Mouse (Mus musculus) heart, adult 18-20 months (tissue): ENCODE measurements at regions not wholly inside any gene's neighbourhood (a gene's known extent, or its start where the extent isn't known, plus 50 kb on each side); places are given as distances from the start of the nearest gene placed in this dataset.

Experiments used
- DNase-seq, 2 experiments: peaks; one replicate each; pipeline ENCODE4 v3.0.0; 2021 to 2022; ENCODE audit warnings: mixed read lengths in 1 of 2

GRCm38 (mm10) chr6:103414888-103415287 is 95.5 kb upstream of the Chl1 start:
- no peak for DNase-seq

- no peak for DNase-seq
Measured at GRCm38 (mm10) chr6:103421013-103421933, 89.1 kb upstream of the Chl1 start.

GRCm38 (mm10) chr6:103430933-103431594 is 79.3 kb upstream of the Chl1 start:
- no peak for DNase-seq

DNA sequence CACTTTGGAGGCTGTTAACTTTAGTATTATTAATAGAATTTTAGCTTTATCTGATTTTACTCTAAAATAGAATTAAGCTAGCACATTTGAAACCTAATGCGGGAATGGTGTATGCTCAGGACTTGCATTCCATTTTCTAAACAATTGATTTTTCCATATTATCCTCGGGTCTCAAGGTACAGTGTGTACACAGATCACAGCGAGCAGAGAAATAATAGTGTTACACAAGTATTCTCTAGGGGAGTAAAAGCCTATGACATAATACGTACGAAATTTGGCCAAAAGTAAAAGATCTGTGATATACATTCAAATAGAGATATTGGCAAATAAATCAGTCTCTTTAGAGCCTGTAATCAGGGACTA is 78.8 kb upstream of the Chl1 start:
- no peak for DNase-seq
